Mouse (Mus musculus) cerebellum, adult 2 months (tissue): ENCODE measurements at regions not wholly inside any gene's neighbourhood (a gene's known extent, or its start where the extent isn't known, plus 50 kb on each side); places are given as distances from the start of the nearest gene placed in this dataset.

Experiments used
- DNase-seq, 2 experiments: peaks; one replicate each; pipeline ENCODE4 v3.0.0; 2021
- H3K27ac ChIP-seq: fragments of 200-500 bp; 2 replicates; pipeline ENCODE4 v1.5.1; 2012; ENCODE audit warnings: low read length, control low read depth, inconsistent platforms; ENCODE audit not compliant: insufficient read depth
- H3K27me3 ChIP-seq: fragments of 200-500 bp; 2 replicates; pipeline ENCODE4 v1.6.1; 2012; ENCODE audit warnings: inconsistent platforms, mild to moderate bottlenecking, low read length, moderate library complexity; ENCODE audit not compliant: control insufficient read depth, insufficient read depth
- H3K4me1 ChIP-seq: fragments of 200-500 bp; 2 replicates; pipeline ENCODE4 v1.6.1; 2011; ENCODE audit warnings: low read length; ENCODE audit not compliant: control insufficient read depth, insufficient read depth
- H3K4me3 ChIP-seq: fragments of 200-500 bp; replicated peaks from 2 replicates; pipeline ENCODE3; 2011; ENCODE audit warnings: mild to moderate bottlenecking, low read depth, low read length, control low read depth; ENCODE audit not compliant: insufficient read depth
- CTCF ChIP-seq: fragments of 200-500 bp; IDR thresholded peaks from 2 replicates; pipeline ENCODE4 v1.5.1; 2011; ENCODE audit warnings: low read depth, mild to moderate bottlenecking, control low read depth, low read length, moderate library complexity, borderline replicate concordance; ENCODE audit not compliant: insufficient read depth
- POLR2A ChIP-seq: fragments of 200-500 bp; IDR thresholded peaks from 2 replicates; pipeline ENCODE4 v1.6.1; 2011; ENCODE audit warnings: low read length, control low read depth, borderline replicate concordance; ENCODE audit not compliant: insufficient read depth
- WGBS: fragments of 180-500 bp; shearing (Covaris S2); methylation state at CpG from one replicate; pipeline ENCODE4 v1.1.7; 2018; 5-methylcytosine and 5-hydroxymethylcytosine counted together

- TF ChIP-seq CTCF (no peak), POLR2A (no peak)
- no peak overlapping the region for H3K4me3 ChIP-seq
- H3K27ac ChIP-seq = no peak overlapping the region
- WGBS = 61% methylated on average over 5 of the region's 5 CpGs
- no peaks in the 10 kb centered on the region for H3K4me1 ChIP-seq
- no peak for DNase-seq
- no peaks in the 10 kb centered on the region for H3K27me3 ChIP-seq
Measured at GRCm38 (mm10) chr4:33869317-33869716, 55.1 kb upstream of the Cnr1 start.
